Mouse (Mus musculus) myocyte (in vitro differentiated cells): Measurements from ENCODE around the gene Adamts15.

Source experiments
- MAX ChIP-seq: IDR thresholded peaks from one replicate; pipeline ENCODE4 v1.6.1; 2011; ENCODE audit warnings: low read depth, mild to moderate bottlenecking, control low read depth
- MYOD1 ChIP-seq, 3 experiments: IDR thresholded peaks; one replicate each; pipeline ENCODE4 v1.6.1; 2011; ENCODE audit warnings: control low read depth in 2 of 3, low read depth in 2 of 3, mild to moderate bottlenecking in 2 of 3, moderate library complexity in 1 of 3; ENCODE audit not compliant: insufficient read length in 2 of 3, control insufficient read depth in 1 of 3
- POLR2A ChIP-seq: IDR thresholded peaks from one replicate; pipeline ENCODE4 v1.6.1; 2011; ENCODE audit warnings: low read depth, mild to moderate bottlenecking, control low read depth, moderate library complexity; ENCODE audit not compliant: insufficient read length
- POLR2AphosphoS2 ChIP-seq: IDR thresholded peaks from one replicate; pipeline ENCODE4 v1.6.1; 2011; ENCODE audit warnings: low read depth, control low read depth; ENCODE audit not compliant: insufficient read length
- TCF12 ChIP-seq: IDR thresholded peaks from one replicate; pipeline ENCODE4 v1.6.1; 2011; ENCODE audit warnings: mild to moderate bottlenecking, control low read depth; ENCODE audit not compliant: poor library complexity, insufficient read depth, severe bottlenecking
- TCF3 ChIP-seq: IDR thresholded peaks from one replicate; pipeline ENCODE4 v1.6.1; 2011; ENCODE audit warnings: low read depth, control low read depth; ENCODE audit not compliant: insufficient read length
- USF1 ChIP-seq: IDR thresholded peaks from one replicate; pipeline ENCODE4 v1.6.1; 2011; ENCODE audit warnings: low read depth, mild to moderate bottlenecking, control low read depth, moderate library complexity

DNA sequence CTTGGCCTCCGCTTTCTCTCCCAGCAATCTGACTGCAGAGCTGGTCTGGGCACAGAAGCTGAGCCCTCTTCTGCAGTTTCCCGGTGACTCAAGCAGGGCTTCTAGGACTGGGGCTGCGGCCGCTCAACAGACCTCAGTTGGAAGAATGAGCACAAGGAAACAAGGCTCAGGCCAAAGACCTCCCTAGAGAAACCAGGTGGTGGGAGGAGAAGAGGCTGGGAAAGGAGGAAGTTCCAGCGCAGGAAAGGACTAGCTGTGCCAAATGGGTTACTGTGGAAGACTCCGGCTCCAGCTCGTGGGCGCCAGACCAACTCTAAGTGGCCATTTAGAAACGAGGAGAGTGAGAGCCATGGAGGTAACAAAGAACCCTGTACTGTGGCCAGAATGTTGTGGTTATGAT lies 2.6 kb downstream of the Adamts15 start:
- TF ChIP-seq TCF12 (no peak), TCF3 (no peak), MAX (no peak), MYOD1 (IDR thresholded peaks at IDR 0.05; ENCODE audit: control insufficient read depth in 1 of 3, insufficient read length in 2 of 3, low read depth in 2 of 3) (no peak), POLR2A (no peak), USF1 (no peak), POLR2AphosphoS2 (no peak)
